In the genomic region with DNA sequence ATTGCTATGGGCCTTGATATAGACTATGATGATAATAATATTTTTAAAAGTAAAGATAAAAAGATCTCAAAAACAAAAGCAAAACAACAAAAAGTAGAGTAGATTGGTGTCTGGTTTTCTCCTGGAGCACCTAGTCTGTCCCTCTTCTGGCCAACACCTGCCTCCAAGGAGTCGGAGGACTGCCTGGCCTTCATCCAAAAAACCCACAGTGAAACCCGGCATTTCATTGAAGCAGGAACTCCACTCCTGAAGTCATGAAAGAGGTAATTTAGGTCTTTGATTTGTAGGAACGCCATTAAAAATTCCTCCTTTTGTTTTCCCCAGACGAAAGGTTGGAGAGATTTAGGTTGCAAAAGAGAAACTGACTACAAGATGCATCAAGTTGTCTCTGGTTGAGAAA, we compare ENCODE assay signal across 12 mouse cellular contexts. TPM values are rescaled to one million over a fixed set of nuclear protein-coding genes. Genes with fewer than 3 reads are reported as not detected.
DNase-seq lines count a peak whose midpoint lies in the region; ATAC-seq and TF ChIP-seq lines count a peak whose summit lies in the region.
"Had no signal": no experiment of that assay in that cellular context is flagged by ENCODE, and none has a peak within 500 bp of the region (broad histone marks: within the 10 kb centered on the region; RNA-seq: fewer than 3 reads in every experiment).

No protein-coding gene starts in this region.

- no peaks in the 10 kb centered on the region for H3K9me3 ChIP-seq in limb, embryonic 11.5 days (ENCODE audit: control insufficient read depth, low read length)
- H3K9me3 ChIP-seq in limb, embryonic 10.5 days (replicated peaks): no peaks in the 10 kb centered on the region
- H3K9me3 ChIP-seq in limb, embryonic 13.5 days: no peaks in the 10 kb centered on the region

- H3K27ac ChIP-seq in heart, adult 2 months: peak overlapping the region; percentile 10; the same call in 1 of the 2 replicates
- no peak overlapping the region for H3K27ac ChIP-seq in limb, embryonic 11.5 days (replicated peaks; ENCODE audit: low read depth, low read length)
- H3K27ac ChIP-seq in limb, embryonic 10.5 days: no peak overlapping the region
- peak overlapping the region; percentile 44; the same call in 1 of the 2 replicates for H3K27ac ChIP-seq in limb, embryonic 13.5 days

- peaks cover 4% of the 10 kb centered on the region for H3K4me1 ChIP-seq in heart, adult 2 months (ENCODE audit: control insufficient read depth, insufficient read depth, low read length)
- H3K4me1 ChIP-seq in limb, embryonic 11.5 days (ENCODE audit: control insufficient read depth, insufficient read depth, low read length): no peaks in the 10 kb centered on the region
- H3K4me1 ChIP-seq in limb, embryonic 10.5 days: peaks cover 11% of the 10 kb centered on the region; the same call in 1 of the 2 replicates
- H3K4me1 ChIP-seq in limb, embryonic 13.5 days: peaks cover 22% of the 10 kb centered on the region

- no peak overlapping the region for H3K4me2 ChIP-seq in limb, embryonic 11.5 days (ENCODE audit: low read depth, severe bottlenecking)
- H3K4me2 ChIP-seq in limb, embryonic 13.5 days (replicated peaks): peak overlapping the region; percentile 32; the same call in 1 of the 2 replicates

- no peaks in the 10 kb centered on the region for H3K79me2 ChIP-seq in heart, adult 2 months (replicated peaks; ENCODE audit: control insufficient read depth, insufficient read depth, low read length)

- H3K4me3 ChIP-seq in heart, adult 2 months: no peak overlapping the region
- no peak overlapping the region for H3K4me3 ChIP-seq in limb, embryonic 11.5 days (ENCODE audit: low read depth, low read length)
- H3K4me3 ChIP-seq in limb, embryonic 10.5 days: no peak overlapping the region
- no peak overlapping the region for H3K4me3 ChIP-seq in limb, embryonic 13.5 days

- no peak for TF ChIP-seq EP300 in heart, adult 2 months (IDR thresholded peaks at IDR 0.05; ENCODE audit: insufficient read depth, low read depth, low read length)

- no peak for TF ChIP-seq CTCF in heart, adult 2 months (IDR thresholded peaks at IDR 0.05)
- TF ChIP-seq CTCF in brain, embryonic 14.5 days (IDR thresholded peaks at IDR 0.05; ENCODE audit: borderline replicate concordance, extremely low read depth, insufficient read depth, insufficient read length): no peak

- 31% methylated on average over 4 of the region's 4 CpGs for WGBS in heart, adult 2 months
- 44% methylated on average over 4 of the region's 4 CpGs for WGBS in limb, embryonic 11.5 days
- WGBS in limb, embryonic 10.5 days: 75% methylated on average over 4 of the region's 4 CpGs
- WGBS in limb, embryonic 13.5 days: 11% methylated on average over 4 of the region's 4 CpGs

- intact Hi-C loops in heart, adult 2 months (cut with DNase I): loop anchor here (5.0 kb wide), 1 partner anchor 45 kb away; no protein-coding TSS in a partner anchor
- intact Hi-C loops in heart, postnatal 10 days (cut with DNase I): no loop called here

- no peaks in the 10 kb centered on the region for H3K36me3 ChIP-seq in heart, adult 2 months (ENCODE audit: control insufficient read depth, insufficient read depth, low read length)
- H3K36me3 ChIP-seq in limb, embryonic 11.5 days (ENCODE audit: control insufficient read depth, insufficient read depth, low read length): no peaks in the 10 kb centered on the region
- no peaks in the 10 kb centered on the region for H3K36me3 ChIP-seq in limb, embryonic 10.5 days
- no peaks in the 10 kb centered on the region for H3K36me3 ChIP-seq in limb, embryonic 13.5 days

- no peaks in the 10 kb centered on the region for H3K27me3 ChIP-seq in heart, adult 2 months (ENCODE audit: control insufficient read depth, insufficient read depth, low read length)
- H3K27me3 ChIP-seq in limb, embryonic 11.5 days (ENCODE audit: control insufficient read depth, insufficient read depth, low read length): no peaks in the 10 kb centered on the region
- no peaks in the 10 kb centered on the region for H3K27me3 ChIP-seq in limb, embryonic 10.5 days (ENCODE audit: low read depth, poor library complexity, severe bottlenecking)
- H3K27me3 ChIP-seq in limb, embryonic 13.5 days: 0 out of 2 replicates have a peak, but pooled peaks cover 3% of the 10 kb centered on the region

- H3K9ac ChIP-seq in heart, adult 2 months (ENCODE audit: low read depth, low read length): no peak overlapping the region
- H3K9ac ChIP-seq in limb, embryonic 11.5 days (ENCODE audit: low read length): no peak overlapping the region
- no peak overlapping the region for H3K9ac ChIP-seq in limb, embryonic 13.5 days

- no peak for DNase-seq in heart, adult 2 months
- no peak for DNase-seq in heart, postnatal 10 days
- DNase-seq in limb, embryonic 11.5 days (ENCODE audit: low spot score): peak; percentile 20
- DNase-seq in limb, embryonic 10.5 days (ENCODE audit: low spot score): no peak
- peak; percentile 66 for DNase-seq in brain, embryonic 14.5 days (ENCODE audit: low read depth)
- no peak for DNase-seq in spleen, postnatal 10 days (ENCODE audit: low spot score in 2 of 2)
- DNase-seq: cerebellum, adult 9-10 months; gastrocnemius, postnatal 10 days; liver; thymus, postnatal 4 days had no signal

- ATAC-seq in limb, embryonic 11.5 days (ENCODE audit: insufficient number of reproducible peaks, low FRiP score, low TSS enrichment, low read depth): no peak
- no peak for ATAC-seq in limb, embryonic 13.5 days (ENCODE audit: low FRiP score, low read depth)
- ATAC-seq: intestine, postnatal 0 days had no signal

- no peak for TF ChIP-seq POLR2A in heart, adult 2 months (IDR thresholded peaks at IDR 0.05; ENCODE audit: insufficient read depth, low read depth, low read length)
- no peak for TF ChIP-seq POLR2A in brain, embryonic 14.5 days (IDR thresholded peaks at IDR 0.05; ENCODE audit: borderline replicate concordance, extremely low read depth, insufficient read depth, insufficient read length, poor library complexity, severe bottlenecking)

RNA-seq across cellular contexts. Expression of a gene that starts 8.9 kb away (rescaled TPM):
- total RNA-seq in heart, adult 2 months (2021): 10 to 100 TPM in 1 of 2 experiments, 1 to 10 TPM in 1; 9.3 to 10.7 TPM
- 5.5 and 7.0 TPM in 2 replicates for polyA plus RNA-seq in heart, adult 2 months (2012; rRNA removed)
- 10 to 100 TPM; 21.1 to 21.9 TPM for total RNA-seq in heart, postnatal 10 days (2021)
- 44.1 and 47.7 TPM in 2 replicates for polyA plus RNA-seq in limb, embryonic 11.5 days (2014; fragmentation: Nextera tagmentation; extraction: Ambion mirVana)
- 44.0 and 55.8 TPM in 2 replicates for polyA plus RNA-seq in limb, embryonic 10.5 days (2016; fragmentation: Nextera tagmentation; extraction: Ambion mirVana)
- 51.5 and 58.9 TPM in 2 replicates for polyA plus RNA-seq in brain, embryonic 14.5 days (2012; rRNA removed)
- 59.2 and 62.8 TPM in 2 replicates for polyA plus RNA-seq in limb, embryonic 13.5 days (2015; fragmentation: Nextera tagmentation; extraction: Ambion mirVana)

Comparison
In these comparisons a context has a peak if more than half of its experiments do, and no peak if none do; other contexts are left out.
1. DNase-seq: peak in limb, embryonic 11.5 days (single experiment) and brain, embryonic 14.5 days (single experiment); none in heart, adult 2 months (0 of 2), heart, postnatal 10 days (0 of 2), limb, embryonic 10.5 days (single experiment) and spleen, postnatal 10 days (0 of 2).
2. H3K27ac ChIP-seq: peak in heart, adult 2 months (single experiment) and limb, embryonic 13.5 days (single experiment); none in limb, embryonic 11.5 days (single experiment) and limb, embryonic 10.5 days (single experiment).